Mouse (Mus musculus): ENCODE measurements around the gene Zfyve21.
A peak's percentile ranks its signal among the peaks of the same experiment; 100 is the strongest.

Zfyve21 gene

GRCm38 (mm10) chr12:111813766-111814617, at the start of gene Zfyve21, which contains the start of gene Xrcc3:
Zfyve21 (plus strand) TSS chr12:111814170.
Xrcc3 (minus strand) TSS chr12:111813873.
- peak; percentile 97 for DNase-seq

DNA sequence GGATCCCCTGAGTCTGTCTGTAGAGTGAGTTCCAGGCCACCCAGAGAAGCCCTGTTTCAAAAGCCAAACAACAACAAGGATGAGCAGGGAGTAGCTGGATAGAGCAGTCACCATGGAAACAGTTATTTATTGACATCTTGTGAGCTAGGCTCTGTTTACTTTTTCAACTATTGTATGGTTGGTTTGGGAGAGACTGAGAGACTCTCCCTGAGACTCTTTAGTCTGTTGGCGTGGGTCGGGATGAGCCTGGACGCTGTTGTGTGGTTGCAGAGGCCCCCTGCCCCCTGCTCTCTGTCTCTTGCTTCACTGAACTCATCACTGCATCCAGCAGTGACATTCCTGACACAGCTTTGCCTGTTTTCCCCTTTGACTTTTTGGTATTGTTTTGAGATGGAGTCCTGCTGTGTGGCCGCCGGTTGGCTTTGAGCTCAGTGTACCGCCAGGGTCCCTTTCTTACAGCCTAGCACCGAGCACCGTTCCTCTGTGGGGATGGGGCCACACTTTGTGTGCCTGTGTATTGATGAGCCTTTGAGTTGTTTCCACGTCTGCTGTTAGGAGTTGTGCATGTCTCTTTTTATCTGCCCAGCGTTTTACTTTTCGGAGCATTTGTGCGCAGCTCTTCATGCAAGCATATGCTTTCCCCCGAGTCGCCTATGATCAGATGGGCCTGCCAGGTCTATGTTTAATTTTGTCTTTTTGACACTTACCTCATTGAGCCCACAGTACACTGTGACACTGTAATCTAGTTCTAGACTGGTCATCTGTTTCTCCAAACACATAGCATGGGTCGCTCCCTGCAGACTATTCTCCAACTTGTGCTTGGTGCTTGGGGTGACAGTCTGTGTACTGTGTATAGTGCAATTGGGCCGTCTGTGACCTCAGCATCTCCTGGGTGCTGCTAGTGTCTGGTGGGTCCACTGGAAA, 47.4 kb upstream of the Zfyve21 start:
- DNase-seq, result no peak

- no peak for DNase-seq
These were observed 45.5 kb upstream of the Zfyve21 start for GRCm38 (mm10) chr12:111768322-111768928.

DNA sequence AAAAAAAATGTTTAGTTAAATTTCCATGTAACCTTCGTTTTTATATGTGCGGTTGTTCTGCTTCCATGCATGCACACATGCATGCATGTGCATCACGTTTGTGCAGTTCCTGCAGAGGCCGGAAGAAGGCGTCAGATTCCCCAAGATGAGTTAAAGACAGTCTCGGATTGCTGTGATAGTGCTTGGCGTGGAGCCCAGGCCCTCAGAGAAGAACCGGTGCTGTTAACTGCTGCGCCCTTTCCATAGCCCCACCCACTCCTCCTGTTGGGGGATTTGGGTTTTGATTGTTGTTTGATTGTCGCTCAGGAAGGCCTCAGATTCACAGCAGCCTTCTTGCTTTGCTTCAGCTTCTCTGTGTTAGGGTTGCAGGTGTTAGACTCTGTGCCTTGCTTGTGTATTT, 44.7 kb upstream of the Zfyve21 start:
- peak; percentile 67 to 83 for DNase-seq

GRCm38 (mm10) chr12:111769816-111770577, 44.0 kb upstream of the Zfyve21 start:
- DNase-seq, result no peak

DNA sequence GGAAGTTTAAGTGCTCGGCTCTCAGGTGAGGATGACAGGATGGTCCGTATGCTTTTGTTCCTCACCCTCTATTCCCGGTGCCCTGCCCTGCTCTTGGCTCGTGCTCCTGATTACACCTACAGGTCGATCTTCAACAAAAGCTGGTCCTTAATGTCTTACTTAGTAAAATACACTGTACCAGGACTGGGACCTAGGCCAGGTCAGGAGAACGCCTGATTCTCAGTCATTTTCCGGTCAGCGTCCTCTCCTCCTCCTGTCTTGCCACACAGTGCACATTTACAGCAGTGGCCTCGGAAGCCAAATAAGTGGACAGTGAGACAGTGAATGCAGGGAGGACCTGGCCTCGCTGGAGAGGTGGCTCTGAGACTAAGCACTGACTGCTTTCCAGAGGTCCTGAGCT, 43.3 kb upstream of the Zfyve21 start:
- DNase-seq, result no peak

- DNase-seq, result no peak
These were observed 39.8 kb upstream of the Zfyve21 start for GRCm38 (mm10) chr12:111774156-111774555.

- DNase-seq, result no peak
These were observed 39.1 kb upstream of the Zfyve21 start for GRCm38 (mm10) chr12:111774845-111775244.

DNA sequence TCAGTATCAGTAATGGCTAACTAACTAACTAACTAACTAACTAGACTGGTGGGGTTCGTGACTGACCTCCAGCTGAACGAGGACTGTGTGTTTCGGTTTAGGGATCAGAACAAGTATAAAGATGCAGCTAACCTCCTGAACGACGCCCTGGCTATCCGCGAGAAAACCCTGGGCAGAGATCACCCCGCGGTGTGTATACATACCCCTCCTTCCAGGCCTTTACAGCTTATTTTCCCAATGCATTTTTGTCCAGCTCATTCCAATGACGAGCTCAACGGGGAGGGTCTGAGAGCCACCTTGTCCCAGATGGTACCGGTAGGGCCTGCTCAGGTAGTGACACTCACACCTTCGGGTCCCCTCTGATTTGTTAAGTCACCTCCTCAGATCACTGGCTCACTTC, 36.1 kb upstream of the Zfyve21 start:
- no peak for DNase-seq

DNA sequence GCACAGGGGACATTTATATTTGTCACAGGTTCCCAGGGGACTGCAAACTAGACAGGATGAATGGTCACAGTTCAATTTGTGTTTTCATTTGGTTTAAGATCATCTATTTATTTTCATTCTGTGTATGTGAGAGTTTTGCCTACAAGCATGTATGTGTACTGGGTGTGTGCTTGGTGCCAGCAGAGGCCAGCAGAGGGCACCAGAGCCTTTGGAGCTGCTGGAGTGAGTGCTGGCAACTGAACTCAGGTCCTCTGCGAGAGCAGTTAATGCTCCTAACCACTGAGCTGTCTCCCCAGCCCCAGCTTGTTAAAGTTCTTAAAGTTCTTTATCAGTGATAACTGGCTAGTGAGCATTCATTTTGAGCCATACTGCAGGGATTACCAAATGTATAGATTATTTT, 34.4 kb upstream of the Zfyve21 start:
- DNase-seq, result no peak

- no peak for DNase-seq
These were observed 28.8 kb upstream of the Zfyve21 start for GRCm38 (mm10) chr12:111785174-111785573.

- DNase-seq, result no peak
These were observed 27.0 kb upstream of the Zfyve21 start for GRCm38 (mm10) chr12:111787015-111787414.

- no peak for DNase-seq
These were observed 23.9 kb upstream of the Zfyve21 start for GRCm38 (mm10) chr12:111790090-111790489.

- no peak for DNase-seq
These were observed 23.3 kb upstream of the Zfyve21 start for GRCm38 (mm10) chr12:111790631-111791030.

DNA sequence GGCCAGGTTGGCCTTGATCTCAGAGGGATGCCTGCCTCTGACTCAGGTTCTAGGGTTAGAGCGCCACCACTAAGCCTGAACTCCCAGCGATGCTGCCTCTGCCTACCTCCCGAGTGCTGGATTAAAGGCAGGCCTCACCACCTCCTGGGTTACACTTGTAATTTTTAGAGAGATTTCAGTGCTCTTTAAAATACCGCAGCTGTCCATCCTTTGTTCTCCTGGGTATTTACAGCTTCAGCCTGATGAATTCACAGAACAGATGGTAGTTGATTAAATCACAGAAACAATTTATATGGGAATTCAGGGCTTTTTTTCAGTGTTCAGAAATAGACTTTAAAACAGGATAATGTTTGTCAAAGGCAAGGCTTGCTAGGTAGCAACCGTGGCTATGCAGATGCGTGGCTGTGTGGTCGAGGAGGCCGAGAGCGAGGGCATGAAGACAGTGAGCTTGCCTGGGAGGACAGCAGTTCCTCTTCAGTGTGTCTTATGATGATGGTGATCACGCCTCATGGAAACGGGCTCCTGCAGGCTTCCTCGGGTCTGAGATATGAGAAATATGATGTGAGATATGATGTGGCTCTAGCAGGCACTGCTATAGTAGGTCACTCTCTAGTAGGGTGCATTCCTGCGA, 22.4 kb upstream of the Zfyve21 start:
- no peak for DNase-seq

DNA sequence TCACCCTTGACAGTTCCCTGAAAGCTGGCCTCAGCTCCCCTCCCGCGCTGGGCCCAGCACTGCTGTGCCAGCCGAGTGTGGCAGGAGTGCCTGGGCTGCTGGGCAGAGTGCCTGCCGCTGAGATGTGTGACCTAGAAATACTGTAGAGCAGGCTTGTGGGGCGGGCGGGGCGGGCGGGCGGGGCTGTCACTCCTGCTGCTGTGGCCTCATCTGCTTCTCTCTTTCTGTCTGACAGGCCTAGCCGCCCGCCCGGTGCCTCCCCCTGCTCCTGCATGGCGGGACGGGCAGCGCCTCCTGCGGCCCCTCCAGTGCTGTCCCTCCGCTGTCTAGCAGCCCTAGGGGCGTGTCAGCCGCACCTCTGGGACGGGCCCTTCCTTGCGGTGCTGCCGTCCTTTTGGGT, 19.9 kb upstream of the Zfyve21 start:
- peak; percentile 41 to 58 for DNase-seq

GRCm38 (mm10) chr12:111794526-111795179, 19.3 kb upstream of the Zfyve21 start:
- no peak for DNase-seq

DNA sequence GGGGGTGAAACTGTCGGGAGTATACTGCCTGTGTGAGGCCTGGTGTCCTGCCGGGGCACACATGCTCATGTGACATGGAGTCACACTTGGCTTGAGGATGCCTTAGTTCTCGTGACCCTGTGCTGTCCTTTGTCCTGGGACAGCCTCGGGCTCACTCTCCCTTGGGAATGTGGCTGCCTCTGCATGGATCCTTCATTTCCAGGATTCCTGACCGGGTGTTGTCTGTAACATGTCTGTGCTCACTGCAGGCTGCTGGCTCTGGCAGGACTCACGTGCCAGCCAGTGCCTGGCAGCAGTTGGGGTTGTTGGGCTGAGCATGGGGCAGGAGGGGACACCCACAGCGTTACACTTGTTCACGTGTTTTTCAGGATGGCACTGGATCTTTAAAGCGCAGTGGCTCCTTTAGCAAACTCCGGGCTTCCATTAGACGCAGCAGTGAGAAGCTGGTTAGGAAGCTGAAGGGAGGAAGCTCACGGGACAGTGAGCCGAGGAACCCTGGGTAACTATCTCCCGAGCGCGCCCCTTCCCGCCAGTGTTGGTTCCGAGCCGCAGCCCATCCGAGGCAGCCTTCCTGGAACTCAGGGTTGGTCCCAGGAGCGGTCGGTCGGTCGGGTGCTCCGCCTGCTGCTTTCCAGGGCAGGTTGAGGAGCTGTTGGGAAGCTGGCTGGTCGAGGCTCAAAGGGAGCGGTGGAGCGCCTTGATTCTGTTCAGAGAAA, 18.6 kb upstream of the Zfyve21 start:
- DNase-seq, result peak; percentile 75 to 78

GRCm38 (mm10) chr12:111797251-111797650, 16.7 kb upstream of the Zfyve21 start:
- DNase-seq, result no peak

DNA sequence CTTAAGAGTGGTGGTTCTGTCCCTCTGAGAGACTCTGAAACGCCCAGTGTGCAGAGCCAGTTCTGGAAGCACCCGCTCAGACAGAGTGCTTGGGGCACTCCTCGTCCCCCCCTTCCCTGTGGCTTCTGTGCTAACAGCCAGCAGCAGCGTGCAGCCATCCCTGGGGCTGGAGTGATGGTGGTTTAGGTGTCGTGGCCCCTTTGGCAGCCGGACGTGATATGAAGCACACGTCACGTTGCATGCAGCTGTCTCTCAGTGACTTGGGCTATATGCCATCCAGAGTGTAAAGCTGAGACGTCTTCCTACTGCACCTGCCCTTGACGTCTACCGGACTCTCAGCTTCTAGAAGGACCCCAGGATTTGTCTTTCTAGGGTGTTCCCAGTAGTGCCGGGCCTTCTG, 15.5 kb upstream of the Zfyve21 start:
- no peak for DNase-seq
